Mouse (Mus musculus) left cerebral cortex, adult 11 months (tissue): ENCODE data around the gene Ttc36.
"Not testable (repeated sequence)": the region's sequence is repeated elsewhere in the genome, so short reads cannot be mapped to it uniquely, and the experiment has no call there.

ENCODE experiments used
- DNase-seq: peaks from one replicate; pipeline ENCODE4 v3.0.0; 2022; ENCODE audit warnings: low spot score

Ttc36 gene

GRCm38 (mm10) chr9:44772750-44773651, 29.9 kb downstream of the Ttc36 start:
- peak; percentile 88 for DNase-seq

GRCm38 (mm10) chr9:44772392-44772749, 30.5 kb downstream of the Ttc36 start:
- DNase-seq: no peak

- no peak for DNase-seq
Measured at GRCm38 (mm10) chr9:44771376-44771775, 31.5 kb downstream of the Ttc36 start.

GRCm38 (mm10) chr9:44768029-44768394, 34.9 kb downstream of the Ttc36 start:
- not testable (repeated sequence) for DNase-seq

- peak; percentile 64 for DNase-seq
Measured at GRCm38 (mm10) chr9:44767101-44768028, 35.5 kb downstream of the Ttc36 start, which contains the start of the genes Arcn1 and Ift46. Gene Arcn1 (minus strand): TSS chr9:44767845. Gene Ift46 (plus strand): TSS chr9:44767908.

GRCm38 (mm10) chr9:44760873-44761272, 42.0 kb downstream of the Ttc36 start:
- DNase-seq: no peak
